Mouse (Mus musculus): ENCODE results near the gene Apex1.

GRCm38 (mm10) chr14:50911356-50911755 lies 13.4 kb upstream of the Apex1 start:
- TF ChIP-seq GATA1 (IDR thresholded peaks at IDR 0.05; ENCODE audit: borderline replicate concordance, low read length), result no peak
- no peak for TF ChIP-seq CTCF (IDR thresholded peaks at IDR 0.05; ENCODE audit: low read depth, low read length)
- no peak for TF ChIP-seq TAL1 (conservative IDR thresholded peaks at IDR 0.05; ENCODE audit: low read depth, low read length)

Data from G1E (cell line).